Mouse (Mus musculus): ENCODE data around the gene Olfr92.

DNA sequence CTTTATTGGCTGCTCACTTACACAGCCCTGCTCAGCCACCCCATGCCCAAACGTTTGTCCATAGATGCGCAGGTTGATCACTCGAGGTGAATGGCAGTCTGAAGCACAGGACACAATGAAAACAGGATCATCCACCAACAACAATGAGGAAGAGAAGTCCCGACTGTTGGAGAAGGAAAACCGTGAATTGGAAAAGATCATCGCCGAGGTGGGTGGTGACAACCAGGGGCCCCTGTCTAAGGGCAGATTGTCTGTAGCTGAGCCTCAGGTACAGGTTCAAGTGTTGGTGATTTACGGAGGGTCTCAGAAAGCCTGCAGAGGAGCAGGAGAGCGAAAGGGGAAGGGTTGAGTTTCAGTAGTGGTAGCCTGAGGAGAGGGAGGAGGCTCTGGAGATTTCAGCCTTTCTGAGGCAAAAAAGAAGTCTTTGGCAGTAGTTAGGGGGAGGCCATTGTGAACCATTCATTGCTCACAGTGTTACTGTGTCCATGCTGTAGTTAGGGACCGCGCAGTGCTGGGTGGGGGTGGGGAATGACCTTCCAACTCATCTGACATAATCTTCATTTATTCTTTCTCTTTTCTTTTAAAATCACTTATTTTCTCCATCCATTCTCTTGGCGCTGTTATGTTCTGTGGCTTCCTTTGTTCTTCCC, 47.7 kb downstream of the Olfr92 start:
- TF ChIP-seq POLR2A (IDR thresholded peaks at IDR 0.05; ENCODE audit: borderline replicate concordance, control insufficient read depth, low read depth, low read length): no peak
- no peak for TF ChIP-seq CTCF (IDR thresholded peaks at IDR 0.05; ENCODE audit: control insufficient read depth, insufficient read depth, low read length)

Measured in bone marrow, adult 2 months (tissue).